Mouse (Mus musculus) limb, embryonic 11.5 days (tissue): ENCODE measurements around the gene Whrn. TPM values are rescaled to one million over a fixed set of nuclear protein-coding genes. Genes with fewer than 3 reads are reported as not detected.
A peak's percentile ranks its signal among the peaks of the same experiment; 100 is the strongest.

Experiments used
- ATAC-seq: fragments of 200-750 bp; cut with Nextera tagmentation; 2 replicates; pipeline ENCODE4 v1.8.0; 2017; ENCODE audit warnings: low read depth; ENCODE audit not compliant: insufficient number of reproducible peaks, low FRiP score, low TSS enrichment
- DNase-seq: peaks from one replicate; pipeline ENCODE4 v3.0.0-alpha.2; 2015; ENCODE audit warnings: low spot score
- H3K27ac ChIP-seq: fragments of 300-500 bp; sonication (generic); replicated peaks from 2 replicates; pipeline ENCODE4 v1.5.1; 2014; ENCODE audit warnings: low read depth, mild to moderate bottlenecking, low read length
- H3K27me3 ChIP-seq: fragments of 300-500 bp; sonication (generic); 2 replicates; pipeline ENCODE4 v1.6.1; 2014; ENCODE audit warnings: mild to moderate bottlenecking, low read length, mixed read lengths; ENCODE audit not compliant: control insufficient read depth, insufficient read depth
- H3K36me3 ChIP-seq: fragments of 300-500 bp; sonication (generic); 2 replicates; pipeline ENCODE4 v1.6.1; 2014; ENCODE audit warnings: mild to moderate bottlenecking, low read length, moderate library complexity, mixed read lengths; ENCODE audit not compliant: control insufficient read depth, insufficient read depth
- H3K4me1 ChIP-seq: fragments of 300-500 bp; sonication (generic); 2 replicates; pipeline ENCODE4 v1.6.1; 2014; ENCODE audit warnings: low read length, mixed read lengths; ENCODE audit not compliant: control insufficient read depth, insufficient read depth
- H3K4me2 ChIP-seq: fragments of 300-500 bp; sonication (generic); 2 replicates; pipeline ENCODE4 v1.6.1; 2014; ENCODE audit warnings: low read depth, mild to moderate bottlenecking, moderate library complexity; ENCODE audit not compliant: severe bottlenecking
- H3K4me3 ChIP-seq: fragments of 300-500 bp; sonication (generic); 2 replicates; pipeline ENCODE4 v1.5.1; 2014; ENCODE audit warnings: low read depth, low read length
- H3K9ac ChIP-seq: fragments of 300-500 bp; sonication (generic); 2 replicates; pipeline ENCODE4 v1.6.1; 2014; ENCODE audit warnings: mild to moderate bottlenecking, low read length
- H3K9me3 ChIP-seq: fragments of 300-500 bp; sonication (generic); 2 replicates; pipeline ENCODE4 v1.6.1; 2016; ENCODE audit warnings: low read length; ENCODE audit not compliant: control insufficient read depth
- WGBS: fragments of 180-500 bp; shearing (Covaris S2); extraction: QIAGEN DNeasy Blood & Tissue Kit; methylation state at CpG from one replicate; pipeline ENCODE4 v1.1.7; 2014; 5-methylcytosine and 5-hydroxymethylcytosine counted together
- polyA plus RNA-seq: library from polyadenylated mRNA; unstranded; fragments of >200 nt; fragmentation: Nextera tagmentation; extraction: Ambion mirVana; gene quantifications from 2 replicates; pipeline ENCODE4 v1.2.1, GENCODE M21; 2014

Whrn gene
- polyA plus RNA-seq, 1 experiment from 2014 or later, result 14.0 TPM

- H3K9me3 ChIP-seq, result no peaks in the 10 kb centered on the region
- H3K4me2 ChIP-seq, result no peak overlapping the region
- H3K36me3 ChIP-seq, result no peaks in the 10 kb centered on the region
- DNase-seq (no peak), ATAC-seq (no peak)
- 91% methylated on average over 2 of the region's 2 CpGs for WGBS
- H3K27ac ChIP-seq, result no peak overlapping the region
- no peak overlapping the region for H3K9ac ChIP-seq
- no peak overlapping the region for H3K4me3 ChIP-seq
- H3K4me1 ChIP-seq, result peaks cover 13% of the 10 kb centered on the region
- no peaks in the 10 kb centered on the region for H3K27me3 ChIP-seq
Measured at GRCm38 (mm10) chr4:63487916-63488315, 7.9 kb downstream of the Whrn start.

GRCm38 (mm10) chr4:63487256-63487655 lies 8.5 kb downstream of the Whrn start:
- no peaks in the 10 kb centered on the region for H3K9me3 ChIP-seq
- no peaks in the 10 kb centered on the region for H3K36me3 ChIP-seq
- H3K4me1 ChIP-seq, result peaks cover 7% of the 10 kb centered on the region; the same call in 1 of the 2 replicates
- H3K4me3 ChIP-seq, result no peak overlapping the region
- ATAC-seq, result no peak
- no peak overlapping the region for H3K9ac ChIP-seq
- no peak overlapping the region for H3K4me2 ChIP-seq
- no peak overlapping the region for H3K27ac ChIP-seq
- DNase-seq, result no peak
- H3K27me3 ChIP-seq, result no peaks in the 10 kb centered on the region
- WGBS, result 86% methylated on average over 6 of the region's 6 CpGs

DNA sequence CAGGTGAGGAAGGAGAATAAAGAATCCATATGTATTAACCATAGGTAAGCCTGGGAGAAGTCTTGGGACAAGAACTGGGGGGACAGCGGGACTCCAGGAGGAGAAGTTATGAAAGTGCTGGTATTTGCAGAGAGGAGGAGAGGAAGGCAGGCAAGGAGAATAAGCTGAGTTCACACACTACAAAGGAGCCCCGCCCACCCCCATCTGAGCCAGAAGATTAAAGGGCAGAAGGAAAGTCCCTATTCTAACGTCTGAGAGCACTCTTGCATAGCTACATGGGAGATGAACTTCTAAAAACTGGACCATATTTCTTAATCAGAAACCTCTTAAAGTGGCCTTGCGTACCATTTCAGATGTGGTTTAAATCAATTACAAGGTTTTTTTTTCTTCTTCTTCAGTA lies 9.3 kb downstream of the Whrn start:
- Histone ChIP-seq H3K9me3 (no peaks in the 10 kb centered on the region), H3K27ac (no peak overlapping the region), H3K27me3 (no peaks in the 10 kb centered on the region), H3K4me1 (peaks cover 7% of the 10 kb centered on the region; the same call in 1 of the 2 replicates), H3K4me2 (no peak overlapping the region), H3K36me3 (no peaks in the 10 kb centered on the region), H3K4me3 (no peak overlapping the region), H3K9ac (no peak overlapping the region)
- 42% methylated on average over 4 of the region's 4 CpGs for whole genome bisulfite sequencing
- DNase-seq (no peak), ATAC-seq (no peak)

GRCm38 (mm10) chr4:63483741-63484140 lies 12.1 kb downstream of the Whrn start:
- no peak overlapping the region for H3K9ac ChIP-seq
- H3K4me3 ChIP-seq, result no peak overlapping the region
- peaks cover 12% of the 10 kb centered on the region for H3K4me1 ChIP-seq
- WGBS, result 47% methylated on average over 7 of the region's 7 CpGs
- H3K36me3 ChIP-seq, result no peaks in the 10 kb centered on the region
- no peak overlapping the region for H3K27ac ChIP-seq
- no peak for DNase-seq
- no peaks in the 10 kb centered on the region for H3K27me3 ChIP-seq
- no peak for ATAC-seq
- H3K9me3 ChIP-seq, result no peaks in the 10 kb centered on the region
- no peak overlapping the region for H3K4me2 ChIP-seq

DNA sequence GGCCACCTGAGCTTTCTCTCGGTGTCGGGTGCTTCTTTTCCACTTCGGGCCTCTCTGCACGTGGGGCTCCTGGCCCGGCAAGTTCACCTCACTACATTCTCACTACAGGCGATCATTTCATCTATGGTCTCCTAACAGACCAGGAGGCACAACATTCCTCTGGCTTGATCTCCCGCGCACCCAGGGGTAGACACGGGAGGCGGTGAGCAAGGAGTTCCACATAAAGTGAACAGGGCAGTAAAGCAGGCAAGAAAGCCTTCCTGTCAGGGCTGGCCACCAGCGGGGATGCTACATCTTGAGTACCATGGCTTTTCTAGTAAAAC lies 15.0 kb downstream of the Whrn start:
- peak; percentile 38 for DNase-seq
- Histone ChIP-seq H3K4me2 (no peak overlapping the region), H3K9me3 (no peaks in the 10 kb centered on the region), H3K36me3 (no peaks in the 10 kb centered on the region), H3K27ac (0 out of 2 replicates have a peak overlapping the region, but pooled peaks have one; percentile 23), H3K4me3 (no peak overlapping the region), H3K27me3 (no peaks in the 10 kb centered on the region), H3K9ac (no peak overlapping the region), H3K4me1 (peaks cover 10% of the 10 kb centered on the region)
- ATAC-seq, result no peak
- 47% methylated on average over 11 of the region's 11 CpGs for WGBS

GRCm38 (mm10) chr4:63480098-63480844 lies 15.5 kb downstream of the Whrn start:
- no peaks in the 10 kb centered on the region for H3K27me3 ChIP-seq
- WGBS, result 40% methylated on average over 11 of the region's 11 CpGs
- no peaks in the 10 kb centered on the region for H3K9me3 ChIP-seq
- H3K9ac ChIP-seq, result no peak overlapping the region
- peak; percentile 71 for DNase-seq
- H3K4me1 ChIP-seq, result peaks cover 16% of the 10 kb centered on the region
- 0 out of 2 replicates have a peak overlapping the region, but pooled peaks have one; percentile 23 for H3K27ac ChIP-seq
- no peak; the same call in 1 of the 2 replicates for ATAC-seq
- H3K36me3 ChIP-seq, result no peaks in the 10 kb centered on the region
- no peak overlapping the region for H3K4me2 ChIP-seq
- no peak overlapping the region for H3K4me3 ChIP-seq

GRCm38 (mm10) chr4:63478036-63478435 lies 17.8 kb downstream of the Whrn start:
- Histone ChIP-seq H3K9ac (no peak overlapping the region), H3K27me3 (no peaks in the 10 kb centered on the region), H3K4me2 (no peak overlapping the region), H3K4me1 (peaks cover 27% of the 10 kb centered on the region), H3K9me3 (no peaks in the 10 kb centered on the region), H3K4me3 (no peak overlapping the region), H3K27ac (no peak overlapping the region), H3K36me3 (no peaks in the 10 kb centered on the region)
- DNase-seq, result no peak
- ATAC-seq, result no peak
- 79% methylated on average over 7 of the region's 7 CpGs for WGBS

DNA sequence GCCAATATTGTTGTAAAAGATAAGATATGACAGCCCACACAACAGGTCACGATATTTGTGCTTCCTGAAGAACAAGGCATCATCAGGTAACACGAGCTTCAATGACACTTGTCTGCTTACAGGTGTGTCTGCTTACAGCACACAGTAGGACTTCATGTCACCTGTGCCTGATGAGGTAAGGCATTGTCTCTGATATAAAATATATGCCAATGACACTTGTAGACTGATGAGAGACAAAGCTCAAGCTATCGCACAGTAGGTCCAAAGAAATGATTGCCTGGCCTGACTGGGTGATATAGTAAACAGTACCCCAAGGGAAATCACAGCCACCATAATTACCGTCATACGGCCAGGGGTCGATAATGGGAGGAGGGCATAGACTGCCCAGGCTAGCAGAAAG lies 18.9 kb downstream of the Whrn start:
- H3K27ac ChIP-seq, result no peak overlapping the region
- ATAC-seq (no peak), DNase-seq (no peak)
- 95% methylated on average over 6 of the region's 6 CpGs for WGBS
- no peaks in the 10 kb centered on the region for H3K36me3 ChIP-seq
- H3K9me3 ChIP-seq, result no peaks in the 10 kb centered on the region
- H3K4me3 ChIP-seq, result no peak overlapping the region
- H3K9ac ChIP-seq, result no peak overlapping the region
- peaks cover 27% of the 10 kb centered on the region for H3K4me1 ChIP-seq
- no peak overlapping the region for H3K4me2 ChIP-seq
- H3K27me3 ChIP-seq, result no peaks in the 10 kb centered on the region

GRCm38 (mm10) chr4:63475208-63475607 lies 20.6 kb downstream of the Whrn start:
- 60% methylated on average over 3 of the region's 3 CpGs for WGBS
- ATAC-seq, result no peak

More at GRCm38 (mm10) chr4:63475208-63475607, 20.6 kb downstream of the Whrn start:
- Histone ChIP-seq H3K27me3 (no peaks in the 10 kb centered on the region), H3K4me3 (no peak overlapping the region), H3K27ac (no peak overlapping the region), H3K4me1 (peaks cover 17% of the 10 kb centered on the region), H3K36me3 (peaks cover 2% of the 10 kb centered on the region; the same call in 1 of the 2 replicates), H3K9ac (no peak overlapping the region), H3K9me3 (no peaks in the 10 kb centered on the region), H3K4me2 (no peak overlapping the region)
- DNase-seq, result no peak
